Mouse (Mus musculus): ENCODE results near the gene Fbxo34. TPM values are rescaled to one million over a fixed set of nuclear protein-coding genes. Genes with fewer than 3 reads are reported as not detected.

Fbxo34 gene
- polyA plus RNA-seq, 1 experiment from 2014 or later, result 22.9 TPM

- Histone ChIP-seq H3K27ac (ENCODE audit: low read depth, low read length) (no peak overlapping the region), H3K9me3 (ENCODE audit: control insufficient read depth, low read length) (no peaks in the 10 kb centered on the region), H3K9ac (ENCODE audit: low read length) (no peak overlapping the region), H3K4me2 (ENCODE audit: low read depth, low read length, severe bottlenecking) (no peak overlapping the region), H3K27me3 (ENCODE audit: control insufficient read depth, insufficient read depth, low read length) (no peaks in the 10 kb centered on the region), H3K4me3 (ENCODE audit: low read depth, low read length) (no peak overlapping the region), H3K36me3 (ENCODE audit: control insufficient read depth, insufficient read depth, low read length) (no peaks in the 10 kb centered on the region), H3K4me1 (replicated peaks; ENCODE audit: control insufficient read depth, insufficient read depth, low read length) (no peaks in the 10 kb centered on the region)
- DNase-seq (ENCODE audit: low spot score), result no peak
- WGBS, result 88% methylated on average over 6 of the region's 6 CpGs
- no peak for ATAC-seq (replicated peaks; ENCODE audit: low FRiP score)
Observed at GRCm38 (mm10) chr14:47516755-47517154, 66.5 kb downstream of the Fbxo34 start.

DNA sequence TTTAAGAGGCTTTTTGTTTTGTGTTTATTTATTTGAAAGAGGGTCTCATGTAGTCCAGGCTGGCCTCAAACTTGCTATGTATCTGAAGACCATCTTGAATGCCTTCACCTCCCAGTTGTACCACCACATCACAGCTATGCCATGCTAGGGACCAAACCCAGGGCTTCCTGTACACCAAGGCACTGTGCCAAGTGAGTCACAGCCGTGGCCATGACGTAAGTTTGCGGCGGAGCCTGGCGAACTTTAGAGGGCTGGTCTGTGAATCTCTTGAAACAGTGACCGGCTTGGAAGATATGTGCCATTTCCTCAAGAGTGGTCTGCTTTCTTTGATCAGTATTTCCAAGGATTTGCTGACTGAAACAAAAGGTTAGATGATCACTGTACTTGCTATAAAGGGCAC lies 68.4 kb downstream of the Fbxo34 start:
- Histone ChIP-seq H3K4me2 (ENCODE audit: low read depth, low read length, severe bottlenecking) (no peak overlapping the region), H3K9me3 (ENCODE audit: control insufficient read depth, low read length) (no peaks in the 10 kb centered on the region), H3K4me1 (replicated peaks; ENCODE audit: control insufficient read depth, insufficient read depth, low read length) (no peaks in the 10 kb centered on the region), H3K4me3 (ENCODE audit: low read depth, low read length) (no peak overlapping the region), H3K27ac (ENCODE audit: low read depth, low read length) (no peak overlapping the region), H3K27me3 (ENCODE audit: control insufficient read depth, insufficient read depth, low read length) (no peaks in the 10 kb centered on the region), H3K36me3 (ENCODE audit: control insufficient read depth, insufficient read depth, low read length) (no peaks in the 10 kb centered on the region), H3K9ac (ENCODE audit: low read length) (no peak overlapping the region)
- DNase-seq (ENCODE audit: low spot score) (no peak), ATAC-seq (replicated peaks; ENCODE audit: low FRiP score) (no peak)
- 96% methylated on average over 6 of the region's 6 CpGs for WGBS

DNA sequence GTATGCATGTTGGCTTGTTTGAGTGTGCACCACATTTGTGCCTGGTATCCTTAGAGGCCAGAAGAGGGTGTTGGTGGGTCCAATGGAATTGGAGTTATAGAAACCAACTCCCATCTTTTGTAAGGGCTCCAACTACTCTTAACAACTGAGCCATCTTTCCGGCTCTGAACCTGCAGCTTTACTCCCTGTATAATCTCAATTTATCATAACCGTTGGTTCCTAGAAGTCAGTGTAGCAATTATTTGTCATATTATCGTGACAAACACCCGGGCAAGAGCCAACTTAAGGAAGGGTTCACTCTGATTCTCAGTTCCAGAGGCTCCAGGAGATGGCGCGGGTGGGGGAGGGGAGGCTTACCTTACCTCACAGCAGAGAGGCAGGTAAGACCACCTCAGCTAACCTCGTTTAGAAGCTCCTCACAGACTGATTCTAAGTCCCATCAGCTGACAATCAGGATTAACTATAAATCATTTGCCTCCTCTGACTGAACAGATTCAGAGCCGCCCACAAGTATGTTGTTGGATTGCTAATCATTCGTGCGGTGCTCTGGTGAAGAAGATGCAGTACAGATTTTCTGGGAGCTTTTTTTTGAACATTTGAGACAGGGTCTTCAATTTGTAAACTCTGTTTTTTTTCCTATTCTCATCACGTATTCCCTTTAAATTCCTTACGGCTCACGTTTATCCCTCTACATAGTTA lies 70.7 kb downstream of the Fbxo34 start:
- WGBS, result 86% methylated on average over 13 of the region's 13 CpGs
- no peaks in the 10 kb centered on the region for H3K4me1 ChIP-seq (replicated peaks; ENCODE audit: control insufficient read depth, insufficient read depth, low read length)
- no peaks in the 10 kb centered on the region for H3K9me3 ChIP-seq (ENCODE audit: control insufficient read depth, low read length)
- DNase-seq (ENCODE audit: low spot score) (no peak), ATAC-seq (replicated peaks; ENCODE audit: low FRiP score) (no peak)
- no peak overlapping the region for H3K9ac ChIP-seq (ENCODE audit: low read length)
- H3K4me2 ChIP-seq (ENCODE audit: low read depth, low read length, severe bottlenecking), result no peak overlapping the region
- no peaks in the 10 kb centered on the region for H3K27me3 ChIP-seq (ENCODE audit: control insufficient read depth, insufficient read depth, low read length)
- no peaks in the 10 kb centered on the region for H3K36me3 ChIP-seq (ENCODE audit: control insufficient read depth, insufficient read depth, low read length)
- H3K27ac ChIP-seq (ENCODE audit: low read depth, low read length), result no peak overlapping the region
- no peak overlapping the region for H3K4me3 ChIP-seq (ENCODE audit: low read depth, low read length)

DNA sequence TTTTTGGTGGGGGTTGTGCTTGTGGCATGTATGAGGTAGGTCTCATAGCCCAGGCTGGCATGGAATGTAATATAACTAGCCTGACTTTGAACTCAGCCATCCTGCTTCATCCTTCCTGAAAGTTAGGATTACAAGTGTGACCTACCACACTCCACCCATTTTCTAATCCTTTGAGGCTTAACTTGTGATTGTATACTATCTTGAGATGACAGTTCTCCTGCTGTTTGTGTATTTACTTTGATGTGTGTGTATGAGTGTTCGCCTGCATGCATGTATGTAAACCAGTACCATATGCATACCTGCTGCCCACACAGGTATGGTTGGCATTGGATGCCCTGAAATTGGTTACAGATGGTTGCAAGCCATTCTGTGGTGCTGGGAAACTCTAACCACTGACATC lies 71.4 kb downstream of the Fbxo34 start:
- DNase-seq (ENCODE audit: low spot score) (no peak), ATAC-seq (replicated peaks; ENCODE audit: low FRiP score) (no peak)
- Histone ChIP-seq H3K4me3 (ENCODE audit: low read depth, low read length) (no peak overlapping the region), H3K27me3 (ENCODE audit: control insufficient read depth, insufficient read depth, low read length) (no peaks in the 10 kb centered on the region), H3K4me2 (ENCODE audit: low read depth, low read length, severe bottlenecking) (no peak overlapping the region), H3K9ac (ENCODE audit: low read length) (no peak overlapping the region), H3K4me1 (replicated peaks; ENCODE audit: control insufficient read depth, insufficient read depth, low read length) (no peaks in the 10 kb centered on the region), H3K9me3 (ENCODE audit: control insufficient read depth, low read length) (no peaks in the 10 kb centered on the region), H3K27ac (ENCODE audit: low read depth, low read length) (no peak overlapping the region), H3K36me3 (ENCODE audit: control insufficient read depth, insufficient read depth, low read length) (no peaks in the 10 kb centered on the region)
- 87% methylated on average over 1 of the region's 1 CpGs for WGBS

- Histone ChIP-seq H3K27ac (ENCODE audit: low read depth, low read length) (no peak overlapping the region), H3K9ac (ENCODE audit: low read length) (no peak overlapping the region), H3K9me3 (ENCODE audit: control insufficient read depth, low read length) (no peaks in the 10 kb centered on the region), H3K27me3 (ENCODE audit: control insufficient read depth, insufficient read depth, low read length) (no peaks in the 10 kb centered on the region), H3K4me3 (ENCODE audit: low read depth, low read length) (no peak overlapping the region), H3K4me2 (ENCODE audit: low read depth, low read length, severe bottlenecking) (no peak overlapping the region), H3K4me1 (replicated peaks; ENCODE audit: control insufficient read depth, insufficient read depth, low read length) (no peaks in the 10 kb centered on the region), H3K36me3 (ENCODE audit: control insufficient read depth, insufficient read depth, low read length) (no peaks in the 10 kb centered on the region)
- no peak for DNase-seq (ENCODE audit: low spot score)
- ATAC-seq (replicated peaks; ENCODE audit: low FRiP score), result no peak
- WGBS, result 91% methylated on average over 7 of the region's 7 CpGs
Observed at GRCm38 (mm10) chr14:47522301-47522700, 72.1 kb downstream of the Fbxo34 start.

GRCm38 (mm10) chr14:47525374-47525773 lies 75.2 kb downstream of the Fbxo34 start:
- Histone ChIP-seq H3K27me3 (ENCODE audit: control insufficient read depth, insufficient read depth, low read length) (no peaks in the 10 kb centered on the region), H3K4me2 (ENCODE audit: low read depth, low read length, severe bottlenecking) (no peak overlapping the region), H3K9ac (ENCODE audit: low read length) (no peak overlapping the region), H3K27ac (ENCODE audit: low read depth, low read length) (no peak overlapping the region), H3K36me3 (ENCODE audit: control insufficient read depth, insufficient read depth, low read length) (no peaks in the 10 kb centered on the region), H3K9me3 (ENCODE audit: control insufficient read depth, low read length) (no peaks in the 10 kb centered on the region), H3K4me3 (ENCODE audit: low read depth, low read length) (no peak overlapping the region), H3K4me1 (replicated peaks; ENCODE audit: control insufficient read depth, insufficient read depth, low read length) (no peaks in the 10 kb centered on the region)
- WGBS, result 89% methylated on average over 8 of the region's 8 CpGs
- ATAC-seq (replicated peaks; ENCODE audit: low FRiP score) (no peak), DNase-seq (ENCODE audit: low spot score) (no peak)

DNA sequence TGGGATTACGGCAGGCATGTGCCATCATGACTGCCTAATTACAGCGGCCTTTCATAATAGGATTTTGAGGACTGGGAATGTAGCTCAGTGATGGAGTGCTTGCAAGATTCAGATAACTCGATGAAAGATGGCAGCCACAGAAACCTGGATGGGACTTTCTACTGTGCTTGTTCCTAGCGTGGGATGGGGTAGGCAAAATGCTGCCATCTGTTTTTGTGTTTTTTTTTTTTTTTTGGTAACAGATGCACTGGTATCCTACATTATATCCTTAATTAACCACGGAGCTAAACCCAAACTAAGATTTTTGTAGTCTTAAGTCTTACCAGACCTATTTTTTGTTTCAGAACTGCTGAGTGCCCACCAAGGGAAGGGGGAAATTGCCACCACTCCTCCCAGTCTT lies 75.6 kb downstream of the Fbxo34 start:
- H3K9ac ChIP-seq (ENCODE audit: low read length), result no peak overlapping the region
- 89% methylated on average over 5 of the region's 5 CpGs for WGBS
- ATAC-seq (replicated peaks; ENCODE audit: low FRiP score), result no peak
- H3K27me3 ChIP-seq (ENCODE audit: control insufficient read depth, insufficient read depth, low read length), result no peaks in the 10 kb centered on the region
- no peaks in the 10 kb centered on the region for H3K9me3 ChIP-seq (ENCODE audit: control insufficient read depth, low read length)
- no peak overlapping the region for H3K27ac ChIP-seq (ENCODE audit: low read depth, low read length)
- H3K36me3 ChIP-seq (ENCODE audit: control insufficient read depth, insufficient read depth, low read length), result no peaks in the 10 kb centered on the region
- no peaks in the 10 kb centered on the region for H3K4me1 ChIP-seq (replicated peaks; ENCODE audit: control insufficient read depth, insufficient read depth, low read length)
- no peak overlapping the region for H3K4me2 ChIP-seq (ENCODE audit: low read depth, low read length, severe bottlenecking)
- no peak for DNase-seq (ENCODE audit: low spot score)
- H3K4me3 ChIP-seq (ENCODE audit: low read depth, low read length), result no peak overlapping the region

- H3K4me2 ChIP-seq (ENCODE audit: low read depth, low read length, severe bottlenecking), result no peak overlapping the region
- H3K36me3 ChIP-seq (ENCODE audit: control insufficient read depth, insufficient read depth, low read length), result no peaks in the 10 kb centered on the region
- ATAC-seq (replicated peaks; ENCODE audit: low FRiP score), result no peak
- H3K4me1 ChIP-seq (replicated peaks; ENCODE audit: control insufficient read depth, insufficient read depth, low read length), result no peaks in the 10 kb centered on the region
- no peak overlapping the region for H3K4me3 ChIP-seq (ENCODE audit: low read depth, low read length)
- whole genome bisulfite sequencing, result 84% methylated on average over 2 of the region's 2 CpGs
- DNase-seq (ENCODE audit: low spot score), result no peak
- no peak overlapping the region for H3K9ac ChIP-seq (ENCODE audit: low read length)
- no peaks in the 10 kb centered on the region for H3K9me3 ChIP-seq (ENCODE audit: control insufficient read depth, low read length)
- H3K27me3 ChIP-seq (ENCODE audit: control insufficient read depth, insufficient read depth, low read length), result no peaks in the 10 kb centered on the region
- no peak overlapping the region for H3K27ac ChIP-seq (ENCODE audit: low read depth, low read length)
Observed at GRCm38 (mm10) chr14:47527833-47528232, 77.6 kb downstream of the Fbxo34 start.

- H3K4me3 ChIP-seq (ENCODE audit: low read depth, low read length), result no peak overlapping the region
- 77% methylated on average over 3 of the region's 3 CpGs for WGBS
- ATAC-seq (replicated peaks; ENCODE audit: low FRiP score), result no peak
Observed at GRCm38 (mm10) chr14:47528293-47528692, 78.1 kb downstream of the Fbxo34 start.

More at GRCm38 (mm10) chr14:47528293-47528692, 78.1 kb downstream of the Fbxo34 start:
- Histone ChIP-seq H3K27me3 (ENCODE audit: control insufficient read depth, insufficient read depth, low read length) (no peaks in the 10 kb centered on the region), H3K27ac (ENCODE audit: low read depth, low read length) (no peak overlapping the region), H3K4me1 (replicated peaks; ENCODE audit: control insufficient read depth, insufficient read depth, low read length) (no peaks in the 10 kb centered on the region), H3K4me2 (ENCODE audit: low read depth, low read length, severe bottlenecking) (no peak overlapping the region), H3K36me3 (ENCODE audit: control insufficient read depth, insufficient read depth, low read length) (no peaks in the 10 kb centered on the region), H3K9ac (ENCODE audit: low read length) (no peak overlapping the region), H3K9me3 (ENCODE audit: control insufficient read depth, low read length) (no peaks in the 10 kb centered on the region)
- no peak for DNase-seq (ENCODE audit: low spot score)

Measured in forebrain, embryonic 11.5 days (tissue).